Mouse (Mus musculus) liver, postnatal 0 days (tissue): Measurements from ENCODE around the gene Kctd19. TPM values are rescaled to one million over a fixed set of nuclear protein-coding genes. Genes with fewer than 3 reads are reported as not detected.

Experiments
- ATAC-seq: fragments of 200-750 bp; cut with Nextera tagmentation; 2 replicates; pipeline ENCODE4 v1.8.0; 2017; ENCODE audit warnings: mild to moderate bottlenecking, moderate library complexity
- DNase-seq: peaks from one replicate; pipeline ENCODE4 v3.0.0-alpha.2; 2016
- H3K27ac ChIP-seq: fragments of 300-500 bp; sonication (generic); 2 replicates; pipeline ENCODE4 v1.5.1; 2014; ENCODE audit warnings: antibody characterized with exemption, moderate library complexity, mild to moderate bottlenecking, low read depth
- H3K27me3 ChIP-seq: fragments of 300-500 bp; sonication (generic); 2 replicates; pipeline ENCODE4 v1.6.1; 2014; ENCODE audit warnings: low read length, control low read depth, mixed read lengths; ENCODE audit not compliant: insufficient read depth
- H3K36me3 ChIP-seq: fragments of 300-500 bp; sonication (generic); replicated peaks from 2 replicates; pipeline ENCODE4 v1.6.1; 2014; ENCODE audit warnings: mild to moderate bottlenecking, control low read depth, low read length, moderate library complexity, mixed read lengths; ENCODE audit not compliant: insufficient read depth
- H3K4me1 ChIP-seq: fragments of 300-500 bp; sonication (generic); 2 replicates; pipeline ENCODE4 v1.6.1; 2014; ENCODE audit warnings: antibody characterized with exemption, mild to moderate bottlenecking, control low read depth; ENCODE audit not compliant: insufficient read depth
- H3K4me2 ChIP-seq: fragments of 300-500 bp; sonication (generic); 2 replicates; pipeline ENCODE4 v1.6.1; 2014; ENCODE audit warnings: low read depth, mild to moderate bottlenecking, low read length, moderate library complexity, mixed read lengths
- H3K4me3 ChIP-seq: fragments of 300-500 bp; sonication (generic); 2 replicates; pipeline ENCODE4 v1.5.1; 2014; ENCODE audit warnings: low read depth, low read length
- H3K9ac ChIP-seq: fragments of 300-500 bp; sonication (generic); replicated peaks from 2 replicates; pipeline ENCODE4 v1.6.1; 2014; ENCODE audit warnings: mild to moderate bottlenecking, moderate library complexity
- H3K9me3 ChIP-seq: fragments of 300-500 bp; sonication (generic); 2 replicates; pipeline ENCODE4 v1.6.1; 2016; ENCODE audit warnings: mild to moderate bottlenecking, control low read depth, low read length, mixed read lengths
- CTCF ChIP-seq: sonication (generic); IDR thresholded peaks from 2 replicates; pipeline ENCODE4 v1.5.1; 2016; ENCODE audit warnings: antibody characterized with exemption, low read depth
- EP300 ChIP-seq: IDR thresholded peaks from 2 replicates; pipeline ENCODE4 v1.6.1; 2016; ENCODE audit warnings: antibody characterized with exemption, low read depth, mild to moderate bottlenecking
- WGBS: fragments of 180-500 bp; shearing (Covaris S2); extraction: QIAGEN DNeasy Blood & Tissue Kit; methylation state at CpG from one replicate; pipeline ENCODE4 v1.1.7; 2014; ENCODE audit not compliant: insufficient replicate concordance; 5-methylcytosine and 5-hydroxymethylcytosine counted together
- polyA plus RNA-seq: library from polyadenylated mRNA; unstranded; fragments of >200 nt; fragmentation: Nextera tagmentation; extraction: Ambion mirVana; gene quantifications from 2 replicates; pipeline ENCODE4 v1.2.1, GENCODE M21; 2015

Gene Kctd19
- polyA plus RNA-seq, 1 experiment from 2014 or later = not detected

- TF ChIP-seq EP300 (no peak), CTCF (no peak)
- ATAC-seq (no peak), DNase-seq (no peak)
- H3K9me3 ChIP-seq = no peaks in the 10 kb centered on the region
- no peaks in the 10 kb centered on the region for H3K36me3 ChIP-seq
- no peak overlapping the region; the same call in 1 of the 2 replicates for H3K9ac ChIP-seq
- no peaks in the 10 kb centered on the region for H3K27me3 ChIP-seq
- no peak overlapping the region for H3K4me3 ChIP-seq
- H3K4me1 ChIP-seq = no peaks in the 10 kb centered on the region
- WGBS = 64% methylated on average over 12 of the region's 12 CpGs
- no peak overlapping the region for H3K27ac ChIP-seq
- H3K4me2 ChIP-seq = no peak overlapping the region
These were observed 20.1 kb downstream of the Kctd19 start for GRCm38 (mm10) chr8:105393089-105393787.

GRCm38 (mm10) chr8:105389096-105389495 is 24.2 kb downstream of the Kctd19 start:
- no peak overlapping the region for H3K9ac ChIP-seq
- TF ChIP-seq EP300 = no peak
- TF ChIP-seq CTCF = no peak
- H3K4me2 ChIP-seq = no peak overlapping the region
- H3K27me3 ChIP-seq = no peaks in the 10 kb centered on the region
- H3K4me3 ChIP-seq = no peak overlapping the region
- ATAC-seq (no peak), DNase-seq (no peak)
- H3K27ac ChIP-seq = no peak overlapping the region
- H3K4me1 ChIP-seq = no peaks in the 10 kb centered on the region
- no peaks in the 10 kb centered on the region for H3K9me3 ChIP-seq
- WGBS = 64% methylated on average over 6 of the region's 6 CpGs
- no peaks in the 10 kb centered on the region for H3K36me3 ChIP-seq

GRCm38 (mm10) chr8:105387151-105387550 is 26.2 kb downstream of the Kctd19 start:
- no peak for TF ChIP-seq EP300
- TF ChIP-seq CTCF = no peak
- no peaks in the 10 kb centered on the region for H3K4me1 ChIP-seq
- no peaks in the 10 kb centered on the region for H3K36me3 ChIP-seq
- DNase-seq (no peak), ATAC-seq (no peak)
- no peak overlapping the region for H3K4me3 ChIP-seq
- no peaks in the 10 kb centered on the region for H3K27me3 ChIP-seq
- no peak overlapping the region for H3K9ac ChIP-seq
- no peak overlapping the region for H3K4me2 ChIP-seq
- no peaks in the 10 kb centered on the region for H3K9me3 ChIP-seq
- WGBS = 50% methylated on average over 1 of the region's 1 CpGs
- H3K27ac ChIP-seq = no peak overlapping the region

GRCm38 (mm10) chr8:105384070-105384469 is 29.2 kb downstream of the Kctd19 start:
- no peak for DNase-seq
- TF ChIP-seq CTCF (peak; percentile 29; the same call in 1 of the 2 replicates), EP300 (no peak)
- Histone ChIP-seq H3K27ac (no peak overlapping the region), H3K4me2 (no peak overlapping the region), H3K9me3 (no peaks in the 10 kb centered on the region), H3K9ac (no peak overlapping the region), H3K36me3 (no peaks in the 10 kb centered on the region), H3K4me3 (no peak overlapping the region), H3K27me3 (no peaks in the 10 kb centered on the region), H3K4me1 (no peaks in the 10 kb centered on the region)
- 95% methylated on average over 2 of the region's 2 CpGs for WGBS
- no peak for ATAC-seq

- H3K9ac ChIP-seq = no peak overlapping the region
- no peaks in the 10 kb centered on the region for H3K27me3 ChIP-seq
- H3K4me3 ChIP-seq = no peak overlapping the region
- WGBS = 68% methylated on average over 12 of the region's 12 CpGs
- H3K4me2 ChIP-seq = no peak overlapping the region
- no peak for ATAC-seq
- TF ChIP-seq CTCF = no peak
- TF ChIP-seq EP300 = no peak
- no peak for DNase-seq
- H3K4me1 ChIP-seq = no peaks in the 10 kb centered on the region
- H3K36me3 ChIP-seq = no peaks in the 10 kb centered on the region
- no peak overlapping the region for H3K27ac ChIP-seq
- no peaks in the 10 kb centered on the region for H3K9me3 ChIP-seq
These were observed 33.0 kb downstream of the Kctd19 start for GRCm38 (mm10) chr8:105380308-105380707.

GRCm38 (mm10) chr8:105378673-105379072 is 34.6 kb downstream of the Kctd19 start:
- no peaks in the 10 kb centered on the region for H3K36me3 ChIP-seq
- no peak overlapping the region for H3K4me2 ChIP-seq
- no peak overlapping the region for H3K27ac ChIP-seq
- TF ChIP-seq EP300 = no peak
- no peak for TF ChIP-seq CTCF
- WGBS = 67% methylated on average over 19 of the region's 19 CpGs
- H3K27me3 ChIP-seq = no peaks in the 10 kb centered on the region
- H3K4me3 ChIP-seq = no peak overlapping the region
- no peak overlapping the region for H3K9ac ChIP-seq
- H3K4me1 ChIP-seq = peaks cover 5% of the 10 kb centered on the region; the same call in 1 of the 2 replicates
- DNase-seq = peak; percentile 68
- no peaks in the 10 kb centered on the region for H3K9me3 ChIP-seq
- ATAC-seq = no peak
